Mouse (Mus musculus) regulatory T cell (primary cell): ENCODE results near the gene Rheb.
"Not testable (repeated sequence)": the region's sequence is repeated elsewhere in the genome, so short reads cannot be mapped to it uniquely, and the experiment has no call there.

ENCODE experiments used
- in situ Hi-C: fragments of 300-600 bp; cut with MboI, MseI; formaldehyde crosslinking; loops from one replicate; pipeline ENCODE4 v1.15.1; 2025; ENCODE audit warnings: high pct_unique_total_duplicates

The Rheb gene

DNA sequence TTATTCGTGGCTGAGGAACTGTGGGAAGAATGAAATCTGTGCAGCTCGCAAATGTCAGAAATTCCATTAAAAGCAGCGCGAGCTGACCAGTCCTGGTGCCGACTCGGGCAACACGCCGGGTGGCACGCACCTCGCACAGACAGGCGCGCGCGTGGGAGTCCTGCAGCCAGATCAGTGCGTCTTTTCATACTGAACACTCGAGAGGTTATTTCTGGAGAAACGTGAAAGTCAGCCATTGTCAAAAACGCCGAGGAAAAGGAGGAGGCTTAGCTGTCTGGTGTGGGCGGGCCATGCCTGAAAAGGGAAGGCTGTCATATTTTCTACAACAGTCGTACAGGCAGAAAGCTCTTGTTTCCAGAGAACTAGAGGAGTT is 665 bp upstream of the Rheb start:
- in situ Hi-C loops, result no loop called here

DNA sequence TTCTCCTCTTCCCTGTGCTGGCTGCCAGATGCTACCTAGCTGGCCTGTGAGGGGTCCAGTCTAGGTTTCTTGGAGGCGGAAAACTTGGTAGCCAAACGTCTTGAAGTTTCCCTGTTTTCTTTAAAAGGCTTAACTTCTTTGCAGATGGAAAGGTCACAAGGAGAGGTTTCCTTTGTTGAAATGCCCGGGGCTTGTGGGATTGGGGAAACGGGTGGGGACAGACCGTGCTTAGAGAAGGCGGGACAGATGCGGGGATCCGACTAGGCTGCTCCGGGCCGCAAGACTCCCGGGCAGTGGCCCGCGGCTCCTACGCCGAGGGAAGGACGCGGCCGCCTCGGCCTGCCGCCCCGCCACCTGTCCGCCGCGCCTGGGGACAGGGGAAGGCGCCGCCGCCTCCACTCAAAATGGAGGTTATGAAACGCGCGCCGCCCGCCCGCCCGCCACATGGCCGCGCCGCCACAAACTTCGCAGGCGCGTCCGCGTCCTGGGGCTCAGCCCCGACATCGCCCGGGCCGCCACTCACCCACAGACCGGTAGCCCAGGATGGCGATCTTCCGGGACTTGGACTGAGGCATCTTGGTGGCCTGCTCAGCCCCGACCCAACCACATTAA is 656 bp downstream of the Rheb start:
- in situ Hi-C loops, result no loop called here

DNA sequence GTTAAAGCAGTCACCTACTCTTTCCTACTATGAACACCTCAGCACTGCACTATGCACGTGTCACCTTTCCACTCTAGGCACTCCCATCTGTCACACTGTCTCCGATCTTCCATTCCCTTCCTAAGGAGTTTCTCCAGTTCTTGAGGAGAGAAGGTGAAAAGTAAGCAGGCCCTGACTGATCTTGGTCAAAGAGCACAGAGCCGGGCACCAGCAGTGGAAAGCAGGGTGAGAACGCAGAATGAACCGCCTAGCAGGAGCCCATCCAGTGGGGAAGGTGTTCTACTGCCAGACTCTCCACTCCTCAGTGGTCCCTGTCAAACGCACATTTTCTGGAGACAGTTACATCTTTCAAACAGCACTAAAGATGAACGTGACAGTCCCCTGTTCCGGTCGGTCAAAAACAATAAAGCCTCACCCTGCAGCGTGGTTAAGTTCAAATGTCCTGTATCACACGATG is 1.4 kb downstream of the Rheb start:
- in situ Hi-C loops, result no loop called here

DNA sequence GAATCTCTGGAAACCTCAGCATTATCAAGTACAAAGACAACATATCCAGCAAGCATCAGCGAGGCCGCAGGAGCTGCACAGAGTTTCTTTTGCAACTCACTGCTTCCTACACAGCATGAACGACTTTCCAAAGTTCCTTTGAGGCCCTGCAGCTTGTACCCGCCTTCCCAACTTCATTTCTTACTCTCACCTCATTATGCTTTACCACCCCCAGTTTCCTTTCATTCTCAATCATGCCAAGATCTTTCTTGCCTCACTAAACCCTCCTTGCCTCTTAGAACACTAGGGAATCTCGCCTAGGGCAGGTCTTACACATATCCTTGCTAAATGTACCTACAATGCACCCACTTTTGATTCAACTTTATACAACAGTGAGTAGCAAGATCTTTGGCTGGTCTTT is 7.9 kb downstream of the Rheb start:
- in situ Hi-C loops, result no loop called here

DNA sequence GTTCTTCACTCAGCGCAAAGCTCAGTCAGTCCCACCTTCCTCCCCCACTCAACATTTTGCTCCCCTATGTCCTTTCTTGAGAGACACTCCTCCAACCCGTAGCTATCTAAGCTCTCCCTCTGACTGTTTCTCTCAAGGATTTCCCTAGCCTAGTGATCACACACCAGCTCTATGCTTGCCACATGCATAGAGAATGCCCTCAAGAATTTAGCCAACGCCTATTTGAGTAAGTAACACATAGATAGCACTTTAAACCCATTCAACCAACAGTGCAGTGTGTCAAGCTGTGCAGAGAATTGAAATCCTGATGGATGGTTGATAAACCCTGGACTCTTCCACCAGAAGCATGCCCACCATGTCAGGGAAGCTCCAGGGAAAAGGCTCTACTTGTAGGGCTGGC is 10.5 kb downstream of the Rheb start:
- in situ Hi-C loops, result no loop called here

DNA sequence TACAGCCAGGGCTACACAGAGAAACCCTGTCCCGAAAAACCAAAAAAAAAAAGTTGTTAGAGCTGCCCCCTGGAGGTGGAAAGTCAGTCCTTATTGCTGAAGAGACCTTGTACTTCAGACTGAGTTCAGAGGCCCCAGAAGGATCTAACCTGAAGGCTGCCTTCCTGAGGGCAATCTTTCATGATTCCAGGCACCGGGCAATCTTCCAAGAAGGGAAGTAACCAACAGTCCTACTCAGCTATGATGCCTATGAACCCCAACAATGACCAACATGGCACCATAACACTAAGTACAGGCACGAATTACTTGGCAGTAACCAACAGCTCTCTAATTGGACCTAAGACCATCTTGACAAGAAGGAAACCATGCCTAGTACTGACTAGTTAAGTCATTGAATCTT is 14.0 kb downstream of the Rheb start:
- in situ Hi-C loops, result no loop called here

DNA sequence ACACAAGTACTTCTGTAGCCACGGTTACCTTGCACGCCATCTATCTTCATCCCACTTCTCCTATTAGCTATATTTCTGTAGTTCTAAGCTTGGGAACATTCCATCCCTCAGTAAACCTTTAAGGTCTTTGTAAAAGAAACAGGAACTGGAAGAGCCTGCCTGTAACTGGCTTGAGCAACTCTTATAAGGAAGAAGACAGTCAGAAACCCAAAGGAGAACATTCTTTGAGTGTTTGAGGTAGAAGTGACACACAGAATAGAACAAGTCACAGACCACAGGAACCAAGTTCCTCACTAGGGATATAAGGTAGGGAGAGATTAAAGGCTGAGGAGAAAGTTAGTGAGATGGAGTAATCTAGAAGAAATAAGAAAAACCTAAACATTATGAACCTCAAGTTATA is 15.3 kb downstream of the Rheb start:
- in situ Hi-C loops, result no loop called here

DNA sequence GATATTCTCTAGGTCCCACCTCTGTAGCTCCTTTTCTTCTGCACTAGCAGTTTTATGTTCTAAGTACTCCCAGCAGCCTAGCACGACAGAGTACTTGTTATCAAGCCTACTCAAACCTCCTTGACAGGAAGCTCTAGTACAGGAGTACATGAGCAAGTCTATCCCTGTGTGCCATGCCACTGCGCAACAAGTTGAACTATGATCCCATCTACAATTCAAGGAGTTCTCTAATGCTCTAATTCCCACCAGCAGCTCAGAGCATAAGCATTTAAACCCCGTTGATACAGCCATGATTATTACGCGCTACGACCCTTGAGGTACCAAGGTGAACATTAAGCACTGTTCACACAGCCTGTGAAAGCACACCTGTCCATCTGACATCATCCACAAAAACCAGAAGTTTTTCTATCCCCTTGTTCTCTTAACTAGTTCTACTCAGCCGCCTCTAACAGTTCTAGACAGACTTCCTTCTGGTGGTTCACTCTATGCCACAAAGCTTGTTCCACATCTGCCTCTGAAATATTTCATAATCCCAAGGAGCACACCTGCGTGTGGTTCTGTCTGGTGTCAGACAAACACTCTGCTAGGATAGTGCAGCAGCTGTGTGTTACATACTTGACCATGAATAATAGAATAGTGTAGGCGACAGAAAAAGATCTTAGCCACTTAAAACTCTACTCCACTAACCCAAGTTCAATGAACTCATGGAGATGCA is 16.2 kb downstream of the Rheb start:
- in situ Hi-C loops, result no loop called here

DNA sequence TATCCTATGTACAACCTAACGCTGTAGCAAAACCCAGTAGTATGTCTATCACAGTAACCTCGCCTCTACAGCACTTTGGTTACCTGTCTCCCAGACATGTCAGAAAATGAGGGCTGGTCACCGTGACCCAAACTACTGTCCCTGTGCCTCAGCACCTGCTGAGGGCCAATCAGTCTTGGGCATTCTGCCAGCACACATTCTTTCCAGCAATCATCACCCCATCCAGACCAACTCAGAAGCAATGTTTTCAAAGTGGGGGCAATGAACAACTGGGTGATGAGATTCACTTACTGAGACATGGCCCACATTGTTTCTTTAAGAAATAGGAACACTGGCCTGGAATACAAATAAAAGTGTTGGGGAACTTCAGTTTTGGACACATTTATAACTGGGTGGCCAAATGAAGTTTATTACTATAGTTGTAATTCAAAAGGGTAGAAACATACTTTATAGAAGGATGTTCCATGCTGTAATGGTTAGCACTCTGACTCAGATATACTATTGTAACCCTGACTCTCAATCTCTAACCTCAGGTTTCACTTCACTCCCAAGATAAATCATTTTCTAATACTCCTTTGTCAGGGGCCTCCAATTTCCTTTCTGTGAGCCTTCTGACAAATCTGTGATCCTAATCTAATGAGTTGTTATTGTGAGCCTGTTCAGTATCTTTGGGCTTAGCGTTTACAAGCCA is 16.9 kb downstream of the Rheb start:
- in situ Hi-C loops, result no loop called here

DNA sequence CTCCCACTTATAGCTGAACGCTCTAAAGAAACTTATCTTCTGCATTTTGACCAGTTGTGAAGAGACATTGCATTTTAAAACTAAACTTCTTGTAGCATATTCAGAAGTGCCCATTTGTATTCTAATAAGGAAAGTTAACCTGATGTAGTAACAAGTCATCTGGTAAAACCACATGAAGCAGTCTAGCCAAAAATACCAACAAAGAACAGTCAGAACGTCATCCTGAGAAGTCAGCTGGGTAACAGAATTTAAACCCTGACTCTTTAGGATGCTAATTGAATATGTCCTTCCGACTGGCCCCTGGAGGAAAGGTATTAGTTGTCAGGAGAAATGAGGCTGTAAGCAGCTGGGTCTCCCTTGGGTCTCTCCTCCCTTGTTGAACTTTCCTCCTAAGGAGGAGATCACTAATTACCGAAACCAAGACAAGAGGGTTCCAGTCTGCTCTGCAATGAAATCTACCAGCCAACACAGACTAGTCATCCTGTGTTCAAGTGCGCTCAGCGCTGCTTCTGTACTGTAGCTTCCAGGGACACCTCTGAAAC is 18.5 kb downstream of the Rheb start:
- in situ Hi-C loops, result no loop called here

DNA sequence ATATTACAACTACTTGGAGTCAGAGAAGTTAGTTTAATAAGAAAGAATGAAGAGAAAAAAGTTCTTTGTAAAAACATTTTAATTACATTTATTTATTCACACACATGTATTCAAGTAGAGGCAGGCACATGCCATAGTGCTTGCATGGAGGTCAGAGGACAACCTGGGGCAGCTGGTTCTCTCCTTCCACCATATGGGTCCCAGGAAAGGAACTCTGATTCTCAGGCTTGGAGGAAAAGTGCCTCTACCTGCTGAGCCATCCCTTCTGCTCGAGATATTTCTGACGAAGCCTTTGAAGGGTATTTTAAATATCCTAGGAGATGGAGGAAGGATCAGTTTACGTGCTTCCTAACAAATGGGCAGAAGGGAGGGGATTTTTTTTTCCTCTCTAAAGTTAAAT is 19.6 kb downstream of the Rheb start:
- in situ Hi-C loops, result no loop called here

DNA sequence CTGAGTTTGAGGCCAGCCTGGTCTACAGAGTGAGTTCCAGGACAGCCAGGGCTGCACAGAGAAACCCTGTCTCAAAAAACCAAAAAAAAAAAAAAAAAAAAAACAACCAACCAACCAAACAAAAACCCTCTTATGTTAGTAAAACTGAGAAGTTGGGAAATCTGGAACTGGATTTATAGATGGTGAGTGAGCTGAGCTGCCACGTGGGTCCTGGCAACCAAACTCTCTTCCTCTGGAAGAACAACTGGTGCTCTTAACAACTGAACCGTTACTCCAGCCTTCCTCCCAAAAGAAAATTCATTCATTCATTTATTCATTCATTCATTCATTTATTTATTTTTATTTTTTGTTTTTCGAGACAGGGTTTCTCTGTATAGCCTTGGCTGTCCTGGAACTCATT is 20.2 kb downstream of the Rheb start:
- in situ Hi-C loops, result not testable (repeated sequence)

DNA sequence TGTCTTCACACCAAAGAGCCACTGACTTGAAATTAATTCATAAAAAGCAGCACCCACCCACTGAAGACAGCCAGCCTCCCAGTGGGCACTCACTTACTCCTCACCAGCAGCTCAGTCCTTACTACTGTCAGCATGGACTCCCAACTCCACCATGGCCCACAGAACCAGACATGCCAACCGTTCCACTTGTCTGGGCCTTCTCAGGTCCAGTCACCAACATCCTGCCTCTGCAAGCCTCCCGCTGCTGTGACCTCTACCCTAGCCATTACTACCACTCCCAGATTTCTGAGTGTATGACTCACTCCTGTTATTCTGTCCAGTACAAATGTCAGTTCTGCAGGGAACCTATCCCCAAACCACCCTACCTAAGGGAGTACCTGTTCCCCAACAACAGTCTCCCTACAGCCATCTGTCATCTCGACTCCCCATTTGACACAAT is 21.0 kb downstream of the Rheb start:
- in situ Hi-C loops, result no loop called here

DNA sequence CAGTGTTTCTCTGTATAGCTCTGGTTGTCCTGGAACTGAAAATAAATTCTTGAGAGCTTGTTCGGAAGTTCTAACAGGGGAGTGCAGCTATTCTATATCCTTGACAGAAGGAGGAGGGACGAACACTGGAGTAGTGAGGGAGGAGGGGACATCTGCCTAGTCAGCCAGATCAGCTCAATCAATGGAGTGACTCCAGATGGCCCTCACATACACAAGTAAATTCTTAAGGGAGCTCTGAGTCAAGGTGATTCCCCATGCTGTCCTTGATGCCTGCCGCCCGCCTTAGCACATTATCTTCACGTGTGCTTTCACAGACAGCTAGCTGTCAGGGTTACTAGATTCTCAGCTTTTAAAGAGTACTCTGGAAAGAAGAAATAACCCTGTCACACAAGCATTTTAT is 21.8 kb downstream of the Rheb start:
- in situ Hi-C loops, result no loop called here

DNA sequence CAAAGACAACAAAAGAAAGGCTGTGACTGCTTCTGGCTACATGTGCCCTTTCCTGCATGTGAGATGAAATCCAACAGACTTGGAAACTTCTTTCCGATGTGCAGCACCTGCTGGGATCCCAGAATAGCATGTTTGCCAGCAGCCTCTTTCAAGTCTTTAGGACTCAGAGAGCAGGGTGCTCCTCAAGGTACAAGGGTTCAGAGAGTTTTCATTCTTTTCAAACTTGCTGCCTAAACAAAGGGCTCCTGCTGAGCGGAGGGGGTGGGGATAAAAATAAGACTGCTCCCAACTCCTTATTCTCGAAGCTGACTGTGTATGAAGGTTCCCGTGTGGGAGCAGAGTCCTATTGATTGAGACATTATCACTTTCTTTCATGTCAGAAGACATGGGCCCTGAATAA is 25.2 kb downstream of the Rheb start:
- in situ Hi-C loops, result no loop called here

DNA sequence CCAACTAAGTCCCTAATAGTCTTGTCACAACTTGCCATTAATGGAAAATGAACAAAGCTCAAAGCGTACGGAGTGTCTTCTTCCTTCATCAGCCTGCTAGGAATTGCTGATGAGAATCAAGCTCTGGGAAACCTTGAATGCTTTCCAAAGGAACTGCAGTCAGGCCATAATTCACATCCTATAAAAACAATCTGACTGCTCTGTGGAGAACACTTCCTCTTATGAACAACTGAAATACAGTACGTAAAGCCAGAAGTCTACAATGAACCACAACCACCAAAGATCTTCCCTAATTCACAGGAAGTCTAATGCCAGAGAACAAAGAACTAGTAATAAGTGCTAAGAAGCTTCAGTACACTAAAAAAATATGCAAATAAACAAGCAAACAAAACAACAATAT is 28.5 kb downstream of the Rheb start:
- in situ Hi-C loops, result no loop called here

DNA sequence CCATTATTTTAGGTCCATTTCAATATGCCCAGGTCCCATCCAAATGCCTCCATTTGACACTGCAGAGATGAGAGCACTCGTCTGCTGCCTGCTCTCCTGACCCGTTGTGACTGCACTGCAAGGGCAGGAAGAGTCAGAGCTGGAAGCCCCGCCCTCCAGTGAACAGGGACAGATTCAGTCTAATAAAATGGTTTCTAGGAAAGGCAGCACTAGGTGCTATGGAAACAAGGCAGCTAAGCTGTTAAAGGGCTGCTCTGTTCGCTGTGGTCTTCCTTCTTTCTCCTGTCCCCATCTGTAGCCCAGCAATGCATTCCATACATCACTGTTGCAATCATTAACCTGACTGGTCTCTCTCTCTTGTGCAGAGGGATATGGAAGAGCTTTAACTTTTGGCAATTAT is 29.4 kb downstream of the Rheb start:
- in situ Hi-C loops, result no loop called here

DNA sequence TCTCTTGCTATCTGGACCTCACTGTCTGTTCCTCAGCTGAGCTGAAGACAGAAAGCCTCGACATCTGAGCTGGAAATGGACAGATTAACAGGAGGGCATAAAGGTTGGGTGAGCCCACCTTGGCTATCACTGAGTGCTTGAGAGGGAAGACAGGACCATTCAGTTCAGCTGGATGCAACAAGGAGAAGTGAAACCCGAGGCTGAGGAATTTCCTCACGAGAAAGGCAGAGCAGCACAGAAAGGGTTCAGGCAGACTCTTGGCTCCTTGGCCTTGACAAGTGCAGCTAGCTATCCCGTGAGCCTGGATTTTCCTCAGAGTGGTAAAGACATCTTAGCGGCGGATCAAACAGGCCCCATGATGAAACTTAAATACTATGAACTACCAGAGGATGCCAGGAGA is 37.2 kb downstream of the Rheb start:
- in situ Hi-C loops, result no loop called here

DNA sequence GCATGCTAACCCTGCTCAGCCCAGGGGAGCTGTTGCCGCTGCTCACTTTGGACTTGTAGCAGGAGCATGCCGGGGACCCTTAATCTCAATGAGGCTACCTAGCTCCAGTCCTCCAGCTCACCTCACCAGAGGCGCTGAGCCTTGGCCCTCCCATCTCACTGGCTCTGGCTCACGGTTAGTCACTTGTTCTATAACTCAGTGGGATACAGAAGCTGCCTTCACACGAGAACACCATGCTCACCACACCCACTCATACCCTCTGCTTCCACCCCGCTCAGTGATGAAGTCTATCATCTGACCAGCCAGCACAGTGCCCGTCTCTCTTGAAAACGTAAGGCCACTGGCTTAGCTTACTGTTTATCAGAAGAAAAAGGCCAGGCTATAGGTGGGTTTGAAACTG is 37.8 kb downstream of the Rheb start:
- in situ Hi-C loops, result no loop called here

DNA sequence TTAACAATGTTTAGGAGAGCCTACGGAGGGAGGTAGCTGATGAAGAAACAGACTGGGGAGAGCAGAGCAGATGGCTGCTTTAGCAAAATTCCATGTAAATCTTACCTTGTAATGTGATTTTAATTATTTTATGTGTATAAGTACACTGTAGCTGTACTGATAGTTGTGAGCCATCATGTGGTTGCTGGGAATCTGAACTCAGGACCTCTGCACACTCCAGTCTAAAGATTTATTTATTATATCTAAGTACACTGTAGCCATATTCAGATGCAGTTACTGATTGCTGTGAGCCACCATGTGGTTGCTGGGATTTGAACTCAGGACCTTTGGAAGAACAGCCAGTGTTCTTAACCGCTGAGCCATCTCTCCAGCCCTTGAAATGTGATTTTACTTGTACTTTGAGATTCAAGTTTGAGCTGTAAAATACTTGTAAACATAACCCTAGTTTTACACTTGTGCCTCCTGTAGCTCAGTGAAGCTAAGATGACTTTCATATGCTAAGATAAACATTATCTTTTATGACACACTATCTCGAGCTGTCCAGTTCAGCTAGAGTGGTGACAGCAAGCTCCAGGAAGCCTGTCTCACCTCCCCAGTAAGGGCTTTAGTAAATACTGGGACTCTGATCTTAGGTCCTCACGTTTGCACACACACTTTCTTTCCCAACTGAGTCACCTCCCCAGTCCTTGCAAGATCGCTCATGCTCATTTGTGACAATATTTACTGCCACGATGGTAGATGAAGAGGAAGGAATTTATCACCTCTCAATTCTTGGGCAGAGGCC is 40.4 kb downstream of the Rheb start:
- in situ Hi-C loops, result no loop called here

DNA sequence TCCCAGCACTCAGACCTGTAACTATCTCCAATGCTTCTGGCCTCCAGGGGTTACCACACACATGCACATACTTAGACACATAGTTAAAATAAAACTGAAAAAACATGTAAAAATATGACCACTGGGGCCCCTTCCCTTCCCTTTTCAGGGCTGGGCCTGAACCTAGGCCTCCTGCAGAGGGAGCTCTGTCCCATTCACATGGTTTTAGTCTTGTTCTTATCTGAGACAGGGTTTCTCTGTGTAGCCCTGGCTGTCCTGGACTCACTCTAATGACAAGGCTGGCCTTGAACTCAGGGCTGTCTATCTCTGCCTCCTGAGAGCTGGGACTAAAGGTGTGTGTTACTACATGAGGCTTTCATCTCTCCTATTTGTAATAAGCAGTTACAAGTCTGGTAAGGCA is 42.0 kb downstream of the Rheb start:
- in situ Hi-C loops, result no loop called here

DNA sequence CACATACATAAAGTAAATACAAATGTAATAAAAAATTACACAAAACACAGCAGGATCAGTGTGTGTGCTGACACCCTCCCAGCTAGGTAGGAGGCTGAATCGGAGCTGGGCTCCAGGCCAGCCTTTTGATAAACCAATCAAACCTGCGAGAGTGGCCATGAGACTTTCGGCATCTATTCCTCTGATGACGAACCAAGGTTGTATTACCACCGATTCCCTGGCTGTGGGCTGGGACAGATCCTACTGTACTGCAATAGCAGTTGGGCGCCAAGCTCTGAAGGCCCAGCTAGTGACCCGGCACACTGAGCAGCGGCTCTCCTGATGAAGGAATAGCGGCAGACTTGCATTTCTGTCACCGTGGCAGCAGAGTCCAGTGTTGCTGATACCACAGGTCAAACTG is 43.8 kb downstream of the Rheb start:
- in situ Hi-C loops, result no loop called here
